Mouse (Mus musculus) myocyte (in vitro differentiated cells): Measurements from ENCODE around the gene Rcan2. TPM values are rescaled to one million over a fixed set of nuclear protein-coding genes. Genes with fewer than 3 reads are reported as not detected.
A peak's percentile ranks its signal among the peaks of the same experiment; 100 is the strongest.

Source experiments
- H3K27me3 ChIP-seq: one replicate; pipeline ENCODE4 v1.6.1; 2011; ENCODE audit not compliant: control insufficient read depth, insufficient read depth, insufficient read length
- H3K36me3 ChIP-seq: one replicate; pipeline ENCODE4 v1.6.1; 2011; ENCODE audit not compliant: control insufficient read depth, insufficient read depth
- H3K4me2 ChIP-seq: one replicate; pipeline ENCODE4 v1.6.1; 2011; ENCODE audit warnings: low read depth, control low read depth
- H3K4me3 ChIP-seq: one replicate; pipeline ENCODE4 v1.5.1; 2011; ENCODE audit warnings: mild to moderate bottlenecking, control low read depth, moderate library complexity
- H3K79me2 ChIP-seq: one replicate; pipeline ENCODE4 v1.6.1; 2011; ENCODE audit not compliant: control insufficient read depth, insufficient read depth
- H3ac ChIP-seq: one replicate; pipeline ENCODE4 v1.6.1; 2011; ENCODE audit not compliant: control insufficient read depth, insufficient read length
- CEBPB ChIP-seq: IDR thresholded peaks from 2 replicates; pipeline ENCODE4 v1.6.1; 2011; ENCODE audit warnings: mild to moderate bottlenecking, moderate library complexity; ENCODE audit not compliant: poor library complexity, insufficient read depth, severe bottlenecking
- E2F4 ChIP-seq: IDR thresholded peaks from one replicate; pipeline ENCODE4 v1.6.1; 2011; ENCODE audit warnings: mild to moderate bottlenecking, control low read depth, moderate library complexity; ENCODE audit not compliant: insufficient read depth
- MAX ChIP-seq: IDR thresholded peaks from one replicate; pipeline ENCODE4 v1.6.1; 2011; ENCODE audit warnings: low read depth, mild to moderate bottlenecking, control low read depth
- MYOD1 ChIP-seq, 3 experiments: IDR thresholded peaks; one replicate each; pipeline ENCODE4 v1.6.1; 2011; ENCODE audit warnings: control low read depth in 2 of 3, low read depth in 2 of 3, mild to moderate bottlenecking in 2 of 3, moderate library complexity in 1 of 3; ENCODE audit not compliant: insufficient read length in 2 of 3, control insufficient read depth in 1 of 3
- MYOG ChIP-seq, 3 experiments: IDR thresholded peaks; one replicate each; pipeline ENCODE4 v1.6.1; 2011; ENCODE audit warnings: control low read depth in 2 of 3, low read depth in 2 of 3, mild to moderate bottlenecking in 2 of 3; ENCODE audit not compliant: insufficient read length in 2 of 3, control insufficient read depth in 1 of 3, insufficient read depth in 1 of 3
- POLR2A ChIP-seq: IDR thresholded peaks from one replicate; pipeline ENCODE4 v1.6.1; 2011; ENCODE audit warnings: low read depth, mild to moderate bottlenecking, control low read depth, moderate library complexity; ENCODE audit not compliant: insufficient read length
- POLR2AphosphoS2 ChIP-seq: IDR thresholded peaks from one replicate; pipeline ENCODE4 v1.6.1; 2011; ENCODE audit warnings: low read depth, control low read depth; ENCODE audit not compliant: insufficient read length
- REST ChIP-seq: IDR thresholded peaks from one replicate; pipeline ENCODE4 v1.6.1; 2011; ENCODE audit warnings: mild to moderate bottlenecking, control low read depth, moderate library complexity; ENCODE audit not compliant: insufficient read depth, insufficient read length
- SRF ChIP-seq: IDR thresholded peaks from one replicate; pipeline ENCODE4 v1.6.1; 2011; ENCODE audit warnings: low read depth; ENCODE audit not compliant: control insufficient read depth, insufficient read length
- TCF12 ChIP-seq: IDR thresholded peaks from one replicate; pipeline ENCODE4 v1.6.1; 2011; ENCODE audit warnings: mild to moderate bottlenecking, control low read depth; ENCODE audit not compliant: poor library complexity, insufficient read depth, severe bottlenecking
- TCF3 ChIP-seq: IDR thresholded peaks from one replicate; pipeline ENCODE4 v1.6.1; 2011; ENCODE audit warnings: low read depth, control low read depth; ENCODE audit not compliant: insufficient read length
- USF1 ChIP-seq: IDR thresholded peaks from one replicate; pipeline ENCODE4 v1.6.1; 2011; ENCODE audit warnings: low read depth, mild to moderate bottlenecking, control low read depth, moderate library complexity
- polyA plus RNA-seq: library from polyadenylated mRNA; unstranded; fragments of >200 nt; fragmentation: generic; extraction: Trizol; gene quantifications from one replicate; pipeline ENCODE4 v1.2.1, GENCODE M21; 2012; ENCODE audit warnings: missing spikeins

Rcan2 gene
- polyA plus RNA-seq, 1 experiment: 2.0 TPM

- H3K27me3 ChIP-seq: no peaks in the 10 kb centered on the region
- H3K4me2 ChIP-seq: peak overlapping the region; percentile 43
- no peaks in the 10 kb centered on the region for H3K79me2 ChIP-seq
- no peak overlapping the region for H3ac ChIP-seq
- TF ChIP-seq REST (no peak), MYOG (IDR thresholded peaks at IDR 0.05; ENCODE audit: control insufficient read depth in 1 of 3, insufficient read depth in 1 of 3, insufficient read length in 2 of 3, low read depth in 2 of 3) (no peak), MAX (no peak), MYOD1 (IDR thresholded peaks at IDR 0.05; ENCODE audit: control insufficient read depth in 1 of 3, insufficient read length in 2 of 3, low read depth in 2 of 3) (no peak), TCF3 (no peak), POLR2A (no peak), E2F4 (no peak), TCF12 (no peak), POLR2AphosphoS2 (no peak), CEBPB (no peak), USF1 (no peak)
- no peak overlapping the region for H3K4me3 ChIP-seq
- H3K36me3 ChIP-seq: no peaks in the 10 kb centered on the region
These were observed 275.0 kb downstream of the Rcan2 start for GRCm38 (mm10) chr17:44076051-44076680.

- Histone ChIP-seq H3K27me3 (no peaks in the 10 kb centered on the region), H3K4me2 (no peak overlapping the region), H3ac (no peak overlapping the region), H3K4me3 (no peak overlapping the region), H3K36me3 (no peaks in the 10 kb centered on the region), H3K79me2 (no peaks in the 10 kb centered on the region)
- TF ChIP-seq TCF12: no peak
- no peak for TF ChIP-seq MYOG (IDR thresholded peaks at IDR 0.05; ENCODE audit: control insufficient read depth in 1 of 3, insufficient read depth in 1 of 3, insufficient read length in 2 of 3, low read depth in 2 of 3)
- TF ChIP-seq USF1: no peak
These were observed 276.1 kb downstream of the Rcan2 start for GRCm38 (mm10) chr17:44077146-44077842.

GRCm38 (mm10) chr17:44077843-44078160 lies 276.7 kb downstream of the Rcan2 start:
- TF ChIP-seq MYOD1 (IDR thresholded peaks at IDR 0.05; ENCODE audit: control insufficient read depth in 1 of 3, insufficient read length in 2 of 3, low read depth in 2 of 3): no peak
- TF ChIP-seq CEBPB: no peak
- no peak for TF ChIP-seq TCF3
- TF ChIP-seq MAX: no peak
- no peak for TF ChIP-seq TCF12
- no peak for TF ChIP-seq USF1
- TF ChIP-seq E2F4: no peak
- Histone ChIP-seq H3K79me2 (no peaks in the 10 kb centered on the region), H3K4me3 (no peak overlapping the region), H3K4me2 (no peak overlapping the region), H3ac (no peak overlapping the region), H3K27me3 (no peaks in the 10 kb centered on the region), H3K36me3 (no peaks in the 10 kb centered on the region)

- no peak within 1 kb of the TSS for H3K4me3 ChIP-seq
- no peaks in the 10 kb centered on the region for H3K27me3 ChIP-seq
- H3K79me2 ChIP-seq: no peaks in the 10 kb centered on the region
- peak within 1 kb of the TSS; percentile 40 for H3K4me2 ChIP-seq
- H3K36me3 ChIP-seq: no peaks in the 10 kb centered on the region
- H3ac ChIP-seq: no peak within 1 kb of the TSS
- no peak for TF ChIP-seq E2F4
- no peak for TF ChIP-seq REST
- no peak for TF ChIP-seq MYOD1 (IDR thresholded peaks at IDR 0.05; ENCODE audit: control insufficient read depth in 1 of 3, insufficient read length in 2 of 3, low read depth in 2 of 3)
- no peak for TF ChIP-seq MAX
- TF ChIP-seq CEBPB: no peak
- no peak for TF ChIP-seq TCF3
- no peak for TF ChIP-seq TCF12
- no peak for TF ChIP-seq MYOG (IDR thresholded peaks at IDR 0.05; ENCODE audit: control insufficient read depth in 1 of 3, insufficient read depth in 1 of 3, insufficient read length in 2 of 3, low read depth in 2 of 3)
- TF ChIP-seq SRF: no peak
- TF ChIP-seq USF1: no peak
- TF ChIP-seq POLR2A: no peak
- no peak for TF ChIP-seq POLR2AphosphoS2
These were observed 277.6 kb downstream of the Rcan2 start, which contains the start of gene Enpp5 for GRCm38 (mm10) chr17:44078631-44079350. Gene Enpp5 (plus strand): TSS chr17:44078813.

DNA sequence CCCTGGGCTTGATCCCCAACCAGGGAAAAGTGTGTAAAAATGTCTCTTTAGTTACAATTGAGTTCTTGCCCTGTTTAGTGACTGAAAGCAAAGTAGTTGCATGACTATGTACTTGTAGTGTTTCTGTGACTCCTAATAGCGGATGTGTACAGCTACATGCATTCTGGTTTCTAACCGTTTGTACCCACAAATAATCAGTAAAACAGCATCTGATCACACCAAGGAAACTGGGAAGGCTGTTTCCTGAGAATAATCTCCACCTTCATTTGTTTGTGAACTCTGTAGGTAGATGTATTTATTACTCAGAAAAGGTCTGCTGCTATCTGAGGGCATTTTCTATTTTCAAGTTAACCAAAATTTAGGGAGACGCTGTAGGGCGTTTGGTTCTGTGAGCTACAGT lies 282.0 kb downstream of the Rcan2 start:
- Histone ChIP-seq H3K4me3 (no peak overlapping the region), H3K27me3 (no peaks in the 10 kb centered on the region), H3ac (no peak overlapping the region), H3K36me3 (no peaks in the 10 kb centered on the region), H3K4me2 (no peak overlapping the region), H3K79me2 (no peaks in the 10 kb centered on the region)
- TF ChIP-seq TCF3: no peak
- no peak for TF ChIP-seq CEBPB
- no peak for TF ChIP-seq E2F4
- no peak for TF ChIP-seq MAX
- TF ChIP-seq MYOD1 (IDR thresholded peaks at IDR 0.05; ENCODE audit: control insufficient read depth in 1 of 3, insufficient read length in 2 of 3, low read depth in 2 of 3): no peak
- TF ChIP-seq POLR2A: no peak
- no peak for TF ChIP-seq POLR2AphosphoS2
- no peak for TF ChIP-seq SRF
- TF ChIP-seq REST: no peak
- TF ChIP-seq TCF12: no peak
- no peak for TF ChIP-seq USF1
- TF ChIP-seq MYOG (IDR thresholded peaks at IDR 0.05; ENCODE audit: control insufficient read depth in 1 of 3, insufficient read depth in 1 of 3, insufficient read length in 2 of 3, low read depth in 2 of 3): no peak
